Mouse (Mus musculus) hindbrain, embryonic 12.5 days (tissue): ENCODE measurements around the gene Olfr1066. TPM values are rescaled to one million over a fixed set of nuclear protein-coding genes. Genes with fewer than 3 reads are reported as not detected.
"Not testable (repeated sequence)": the region's sequence is repeated elsewhere in the genome, so short reads cannot be mapped to it uniquely, and the experiment has no call there.

Experiments used
- ATAC-seq: fragments of 200-750 bp; cut with Nextera tagmentation; 2 replicates; pipeline ENCODE4 v1.8.0; 2017; ENCODE audit warnings: moderate TSS enrichment; ENCODE audit not compliant: low FRiP score
- H3K27ac ChIP-seq: fragments of 300-500 bp; sonication (generic); 2 replicates; pipeline ENCODE4 v1.5.1; 2016; ENCODE audit warnings: mild to moderate bottlenecking
- H3K27me3 ChIP-seq: fragments of 300-500 bp; sonication (generic); 2 replicates; pipeline ENCODE4 v1.6.1; 2016; ENCODE audit warnings: mild to moderate bottlenecking
- H3K36me3 ChIP-seq: fragments of 300-500 bp; sonication (generic); 2 replicates; pipeline ENCODE4 v1.6.1; 2016; ENCODE audit warnings: mild to moderate bottlenecking
- H3K4me1 ChIP-seq: fragments of 300-500 bp; sonication (generic); 2 replicates; pipeline ENCODE4 v1.6.1; 2016
- H3K4me2 ChIP-seq: fragments of 300-500 bp; sonication (generic); replicated peaks from 2 replicates; pipeline ENCODE4 v1.6.1; 2016; ENCODE audit warnings: mild to moderate bottlenecking
- H3K4me3 ChIP-seq: fragments of 300-500 bp; sonication (generic); 2 replicates; pipeline ENCODE4 v1.5.1; 2016; ENCODE audit warnings: mild to moderate bottlenecking
- H3K9ac ChIP-seq: fragments of 300-500 bp; sonication (generic); 2 replicates; pipeline ENCODE4 v1.6.1; 2016; ENCODE audit warnings: mild to moderate bottlenecking, moderate library complexity
- H3K9me3 ChIP-seq: fragments of 300-500 bp; sonication (generic); replicated peaks from 2 replicates; pipeline ENCODE4 v1.6.1; 2016; ENCODE audit warnings: mild to moderate bottlenecking
- WGBS: fragments of 180-500 bp; shearing (Covaris S2); methylation state at CpG from one replicate; pipeline ENCODE4 v1.1.7; 2016; 5-methylcytosine and 5-hydroxymethylcytosine counted together
- polyA plus RNA-seq: library from polyadenylated mRNA; unstranded; fragments of >200 nt; fragmentation: Nextera tagmentation; extraction: Ambion mirVana; gene quantifications from 2 replicates; pipeline ENCODE4 v1.2.1, GENCODE M21; 2016

Gene Olfr1066
- not detected in 2 replicates for polyA plus RNA-seq

- H3K4me3 ChIP-seq, result no peak within 1 kb of the TSS
- no peaks in the 10 kb centered on the region for H3K36me3 ChIP-seq
- no peak within 1 kb of the TSS for H3K27ac ChIP-seq
- WGBS, result 88% methylated on average over 1 of the region's 1 CpGs
- no peaks in the 10 kb centered on the region for H3K27me3 ChIP-seq
- no peak for ATAC-seq
- no peaks in the 10 kb centered on the region for H3K9me3 ChIP-seq
- no peaks in the 10 kb centered on the region for H3K4me1 ChIP-seq
- H3K4me2 ChIP-seq, result no peak within 1 kb of the TSS
- no peak within 1 kb of the TSS for H3K9ac ChIP-seq
These were observed at the start of gene Olfr1066 for GRCm38 (mm10) chr2:86456169-86456568. Gene Olfr1066 (minus strand): TSS chr2:86456269.

GRCm38 (mm10) chr2:86487286-86487685 lies 31.2 kb upstream of the Olfr1066 start, which contains the start of gene Olfr228:
Gene Olfr228 (minus strand): TSS chr2:86487386.
- no peak for ATAC-seq
- H3K36me3 ChIP-seq, result no peaks in the 10 kb centered on the region
- H3K9ac ChIP-seq, result no peak within 1 kb of the TSS
- no peaks in the 10 kb centered on the region for H3K4me1 ChIP-seq
- WGBS, result 54% methylated on average over 1 of the region's 1 CpGs
- H3K9me3 ChIP-seq, result no peaks in the 10 kb centered on the region
- H3K27ac ChIP-seq, result no peak within 1 kb of the TSS
- no peak within 1 kb of the TSS for H3K4me2 ChIP-seq
- no peaks in the 10 kb centered on the region for H3K27me3 ChIP-seq
- H3K4me3 ChIP-seq, result no peak within 1 kb of the TSS

- no peak overlapping the region for H3K4me2 ChIP-seq
- H3K4me3 ChIP-seq, result no peak overlapping the region
- 36% methylated on average over 10 of the region's 10 CpGs for WGBS
- H3K27ac ChIP-seq, result no peak overlapping the region
- no peaks in the 10 kb centered on the region for H3K36me3 ChIP-seq
- no peaks in the 10 kb centered on the region for H3K4me1 ChIP-seq
- no peak overlapping the region for H3K9ac ChIP-seq
- no peaks in the 10 kb centered on the region for H3K9me3 ChIP-seq
- H3K27me3 ChIP-seq, result no peaks in the 10 kb centered on the region
- ATAC-seq, result peak; percentile 74
These were observed 8.5 kb upstream of the Olfr1066 start for GRCm38 (mm10) chr2:86464442-86465109.

GRCm38 (mm10) chr2:86460434-86460833 lies 4.4 kb upstream of the Olfr1066 start:
- Histone ChIP-seq H3K4me1 (no peaks in the 10 kb centered on the region), H3K4me3 (no peak overlapping the region), H3K36me3 (no peaks in the 10 kb centered on the region), H3K9ac (no peak overlapping the region), H3K9me3 (no peaks in the 10 kb centered on the region), H3K27me3 (no peaks in the 10 kb centered on the region), H3K27ac (no peak overlapping the region), H3K4me2 (no peak overlapping the region)
- no peak for ATAC-seq
- 90% methylated on average over 1 of the region's 1 CpGs for WGBS

GRCm38 (mm10) chr2:86450491-86450890 lies 5.6 kb downstream of the Olfr1066 start, which contains the start of gene Olfr1065:
Gene Olfr1065 (minus strand): TSS chr2:86450591.
- not testable (repeated sequence) for H3K9me3 ChIP-seq, H3K27ac ChIP-seq, H3K27me3 ChIP-seq, H3K9ac ChIP-seq, H3K36me3 ChIP-seq, H3K4me3 ChIP-seq, H3K4me2 ChIP-seq, ATAC-seq, H3K4me1 ChIP-seq
- 83% methylated on average over 1 of the region's 1 CpGs for WGBS

GRCm38 (mm10) chr2:86442101-86442500 lies 14.0 kb downstream of the Olfr1066 start:
- 38% methylated on average over 1 of the region's 1 CpGs for WGBS
- H3K4me1 ChIP-seq, H3K4me3 ChIP-seq, H3K4me2 ChIP-seq, H3K9ac ChIP-seq, H3K27me3 ChIP-seq, H3K27ac ChIP-seq, H3K36me3 ChIP-seq, ATAC-seq, H3K9me3 ChIP-seq: not testable (repeated sequence)

- not testable (repeated sequence) for H3K4me3 ChIP-seq, H3K27ac ChIP-seq, H3K27me3 ChIP-seq, H3K4me1 ChIP-seq, H3K9ac ChIP-seq, H3K36me3 ChIP-seq, H3K4me2 ChIP-seq, ATAC-seq, H3K9me3 ChIP-seq
- WGBS, result 89% methylated on average over 8 of the region's 8 CpGs
These were observed 27.6 kb downstream of the Olfr1066 start for GRCm38 (mm10) chr2:86428511-86428910.

- not testable (repeated sequence) for H3K9ac ChIP-seq, H3K27me3 ChIP-seq, H3K4me2 ChIP-seq, H3K4me3 ChIP-seq, H3K4me1 ChIP-seq, ATAC-seq, H3K27ac ChIP-seq, H3K36me3 ChIP-seq, H3K9me3 ChIP-seq
These were observed 29.4 kb downstream of the Olfr1066 start, which contains the start of gene Olfr1062 for GRCm38 (mm10) chr2:86426649-86427048. Gene Olfr1062 (minus strand): TSS chr2:86426749.

- no peak within 1 kb of the TSS for H3K9ac ChIP-seq
- ATAC-seq, result no peak
- 78% methylated on average over 1 of the region's 1 CpGs for WGBS
- H3K27me3 ChIP-seq, result no peaks in the 10 kb centered on the region
- H3K4me3 ChIP-seq, result no peak within 1 kb of the TSS
- no peak within 1 kb of the TSS for H3K4me2 ChIP-seq
- H3K27ac ChIP-seq, result no peak within 1 kb of the TSS
- H3K4me1 ChIP-seq, result no peaks in the 10 kb centered on the region
- no peaks in the 10 kb centered on the region for H3K9me3 ChIP-seq
- H3K36me3 ChIP-seq, result no peaks in the 10 kb centered on the region
These were observed 42.1 kb downstream of the Olfr1066 start, which contains the start of gene Olfr1061 for GRCm38 (mm10) chr2:86413950-86414349. Gene Olfr1061 (minus strand): TSS chr2:86414050.

Other genes starting within 250 kb of the Olfr1066 start
- gene Olfr1046, start 237.0 kb downstream of the Olfr1066 start, polyA plus RNA-seq, result not detected in 2 replicates
- not detected in 2 replicates for gene Olfr1047, start 224.9 kb downstream of the Olfr1066 start, polyA plus RNA-seq
- gene Olfr1048, start 216.0 kb downstream of the Olfr1066 start, polyA plus RNA-seq, result not detected in 2 replicates
- gene Olfr1049, start 197.9 kb downstream of the Olfr1066 start, polyA plus RNA-seq, result not detected in 2 replicates
- not detected in 2 replicates for gene Olfr1051, start 177.2 kb downstream of the Olfr1066 start, polyA plus RNA-seq
- gene Olfr1052, start 163.8 kb downstream of the Olfr1066 start, polyA plus RNA-seq, result not detected in 2 replicates
- gene Olfr1053, start 141.0 kb downstream of the Olfr1066 start, polyA plus RNA-seq, result not detected in 2 replicates
- not detected in 2 replicates for gene Olfr1054, start 120.8 kb downstream of the Olfr1066 start, polyA plus RNA-seq
- not detected in 2 replicates for gene Olfr1055, start 106.0 kb downstream of the Olfr1066 start, polyA plus RNA-seq
- gene Olfr1056, start 93.8 kb downstream of the Olfr1066 start, polyA plus RNA-seq, result not detected in 2 replicates
- gene Olfr1057, start 77.9 kb downstream of the Olfr1066 start, polyA plus RNA-seq, result not detected in 2 replicates
- not detected in 2 replicates for gene Olfr1058, start 67.7 kb downstream of the Olfr1066 start, polyA plus RNA-seq
- not detected in 2 replicates for gene Olfr1061, start 42.2 kb downstream of the Olfr1066 start, polyA plus RNA-seq
- not detected in 2 replicates for gene Olfr1062, start 29.5 kb downstream of the Olfr1066 start, polyA plus RNA-seq
- not detected in 2 replicates for gene Olfr1065, start 5.7 kb downstream of the Olfr1066 start, polyA plus RNA-seq
- gene Olfr228, start 31.1 kb upstream of the Olfr1066 start, polyA plus RNA-seq, result not detected in 2 replicates
- not detected in 2 replicates for gene Olfr1076, start 52.2 kb upstream of the Olfr1066 start, polyA plus RNA-seq
- not detected in 2 replicates for gene Olfr1079, start 86.2 kb upstream of the Olfr1066 start, polyA plus RNA-seq
- not detected in 2 replicates for gene Olfr1080, start 102.0 kb upstream of the Olfr1066 start, polyA plus RNA-seq
- not detected in 2 replicates for gene Olfr1082, start 142.7 kb upstream of the Olfr1066 start, polyA plus RNA-seq
- not detected in 2 replicates for gene Olfr1084, start 183.5 kb upstream of the Olfr1066 start, polyA plus RNA-seq
- not detected in 2 replicates for gene Olfr1085, start 205.8 kb upstream of the Olfr1066 start, polyA plus RNA-seq
- not detected in 2 replicates for gene Olfr1086, start 223.8 kb upstream of the Olfr1066 start, polyA plus RNA-seq
- not detected in 2 replicates for gene Olfr1087, start 242.1 kb upstream of the Olfr1066 start, polyA plus RNA-seq